Mouse (Mus musculus): Measurements from ENCODE around the gene Slc24a3.

Gene Slc24a3

GRCm38 (mm10) chr2:145370795-145371194, 203.2 kb downstream of the Slc24a3 start:
- DNase-seq = no peak

GRCm38 (mm10) chr2:145373803-145374202, 206.2 kb downstream of the Slc24a3 start:
- DNase-seq = no peak

GRCm38 (mm10) chr2:145382908-145383770, 215.6 kb downstream of the Slc24a3 start:
- peak; percentile 88 for DNase-seq

- DNase-seq = no peak
Measured at GRCm38 (mm10) chr2:145384221-145384620, 216.7 kb downstream of the Slc24a3 start.

GRCm38 (mm10) chr2:145385220-145385619, 217.7 kb downstream of the Slc24a3 start:
- no peak for DNase-seq

- no peak for DNase-seq
Measured at GRCm38 (mm10) chr2:145385773-145386172, 218.2 kb downstream of the Slc24a3 start.

GRCm38 (mm10) chr2:145395804-145396203, 228.2 kb downstream of the Slc24a3 start:
- no peak for DNase-seq

GRCm38 (mm10) chr2:145396579-145396978, 229.0 kb downstream of the Slc24a3 start:
- no peak for DNase-seq

GRCm38 (mm10) chr2:145397456-145398206, 230.1 kb downstream of the Slc24a3 start:
- DNase-seq = no peak

GRCm38 (mm10) chr2:145401240-145401805, 233.8 kb downstream of the Slc24a3 start:
- no peak for DNase-seq

GRCm38 (mm10) chr2:145401996-145402395, 234.4 kb downstream of the Slc24a3 start:
- no peak for DNase-seq

GRCm38 (mm10) chr2:145404818-145405531, 237.4 kb downstream of the Slc24a3 start:
- no peak for DNase-seq

- DNase-seq = no peak
Measured at GRCm38 (mm10) chr2:145405746-145406145, 238.2 kb downstream of the Slc24a3 start.

GRCm38 (mm10) chr2:145417738-145418137, 250.2 kb downstream of the Slc24a3 start:
- DNase-seq = no peak

GRCm38 (mm10) chr2:145419078-145419477, 251.5 kb downstream of the Slc24a3 start:
- DNase-seq = no peak

GRCm38 (mm10) chr2:145420967-145421888, 253.7 kb downstream of the Slc24a3 start:
- DNase-seq = no peak

- no peak for DNase-seq
Measured at GRCm38 (mm10) chr2:145421889-145422212, 254.3 kb downstream of the Slc24a3 start.

- no peak for DNase-seq
Measured at GRCm38 (mm10) chr2:145429982-145430381, 262.4 kb downstream of the Slc24a3 start.

- no peak for DNase-seq
Measured at GRCm38 (mm10) chr2:145434068-145434467, 266.5 kb downstream of the Slc24a3 start.

GRCm38 (mm10) chr2:145438336-145438735, 270.8 kb downstream of the Slc24a3 start:
- no peak for DNase-seq

- DNase-seq = no peak
Measured at GRCm38 (mm10) chr2:145439755-145440154, 272.2 kb downstream of the Slc24a3 start.
